Mouse (Mus musculus): Measurements from ENCODE around the gene Nfe2l2.

GRCm38 (mm10) chr2:75748841-75749240, 44.4 kb upstream of the Nfe2l2 start:
- no peak for TF ChIP-seq POLR2A (IDR thresholded peaks at IDR 0.05; ENCODE audit: extremely low read depth, insufficient read depth, low read length)
- no peak for TF ChIP-seq CTCF (IDR thresholded peaks at IDR 0.05; ENCODE audit: low read depth, low read length)
